Mouse (Mus musculus) testis, adult 2 months (tissue): ENCODE results near the gene Rptn. TPM values are rescaled to one million over a fixed set of nuclear protein-coding genes. Genes with fewer than 3 reads are reported as not detected.

Experiments used
- H3K27ac ChIP-seq: fragments of 200-500 bp; 2 replicates; pipeline ENCODE4 v1.5.1; 2012; ENCODE audit warnings: low read depth, low read length; ENCODE audit not compliant: control insufficient read depth, insufficient read depth
- H3K27me3 ChIP-seq: fragments of 200-500 bp; 2 replicates; pipeline ENCODE4 v1.6.1; 2012; ENCODE audit warnings: mild to moderate bottlenecking, low read length, moderate library complexity; ENCODE audit not compliant: control insufficient read depth, insufficient read depth
- H3K36me3 ChIP-seq: fragments of 200-500 bp; 2 replicates; pipeline ENCODE4 v1.6.1; 2012; ENCODE audit warnings: mild to moderate bottlenecking, low read length; ENCODE audit not compliant: control insufficient read depth, insufficient read depth
- H3K4me1 ChIP-seq: fragments of 200-500 bp; 2 replicates; pipeline ENCODE4 v1.6.1; 2012; ENCODE audit warnings: low read length; ENCODE audit not compliant: control insufficient read depth, insufficient read depth
- H3K4me3 ChIP-seq: fragments of 200-500 bp; 2 replicates; pipeline ENCODE4 v1.5.1; 2012; ENCODE audit warnings: low read depth, mild to moderate bottlenecking, low read length, moderate library complexity, mixed read lengths; ENCODE audit not compliant: control insufficient read depth
- CTCF ChIP-seq: fragments of 200-500 bp; IDR thresholded peaks from 2 replicates; pipeline ENCODE4 v1.5.1; 2012; ENCODE audit warnings: low read depth, mild to moderate bottlenecking, inconsistent platforms, low read length, moderate library complexity; ENCODE audit not compliant: control insufficient read depth, insufficient read depth, insufficient replicate concordance
- POLR2A ChIP-seq: fragments of 200-500 bp; IDR thresholded peaks from 2 replicates; pipeline ENCODE4 v1.6.1; 2012; ENCODE audit warnings: low read depth, mild to moderate bottlenecking, inconsistent platforms, low read length, moderate library complexity; ENCODE audit not compliant: control insufficient read depth
- polyA plus RNA-seq: library from polyadenylated mRNA; depleted of rRNA; stranded (reverse); fragments of >200 nt; gene quantifications from 2 replicates; pipeline ENCODE4 v1.2.3, GENCODE M21; 2012

Rptn gene
- polyA plus RNA-seq, 1 experiment, result not detected

DNA sequence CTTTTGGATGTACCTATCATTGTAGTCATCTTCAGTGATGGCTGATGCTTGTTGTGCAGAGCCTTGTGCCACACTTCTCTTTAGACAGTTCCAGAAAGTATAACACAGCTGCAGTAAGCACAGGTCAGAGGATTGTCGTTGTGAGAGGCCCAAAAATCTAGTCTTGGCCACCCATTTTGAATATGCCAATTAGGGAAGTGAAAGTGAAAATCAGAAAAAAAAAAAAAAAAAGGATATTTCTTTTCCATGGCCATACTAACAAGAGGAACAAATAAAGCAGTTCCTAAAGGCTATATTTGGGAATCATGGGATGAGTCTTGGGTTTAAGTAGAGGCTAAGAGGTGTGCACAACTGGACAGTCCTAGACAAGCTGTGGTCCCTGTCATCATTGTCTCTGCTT lies 18.3 kb upstream of the Rptn start:
- H3K27ac ChIP-seq, result no peak overlapping the region
- no peaks in the 10 kb centered on the region for H3K36me3 ChIP-seq
- no peak overlapping the region for H3K4me3 ChIP-seq
- no peaks in the 10 kb centered on the region for H3K4me1 ChIP-seq
- TF ChIP-seq CTCF, result no peak
- no peak for TF ChIP-seq POLR2A
- H3K27me3 ChIP-seq, result no peaks in the 10 kb centered on the region

DNA sequence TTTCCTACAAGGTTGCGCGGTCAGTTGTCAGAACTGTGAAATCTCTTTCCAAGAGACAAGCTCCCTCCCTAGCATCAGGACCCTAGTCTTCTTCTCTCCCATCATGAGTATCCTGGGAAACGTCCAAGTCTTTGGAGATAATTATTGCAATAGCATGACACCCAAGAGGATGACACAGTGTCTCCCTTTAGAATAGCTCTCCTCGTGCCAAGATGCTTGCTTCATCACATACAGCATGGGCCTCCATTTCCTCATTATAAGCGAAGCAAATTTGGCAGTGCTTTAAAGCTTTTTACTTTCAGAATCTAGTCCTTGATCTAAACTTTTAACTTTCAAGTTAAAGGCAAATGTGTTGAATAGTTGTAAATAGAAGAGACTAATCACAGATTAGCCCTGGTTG lies 17.9 kb upstream of the Rptn start:
- H3K4me1 ChIP-seq, result no peaks in the 10 kb centered on the region
- no peak overlapping the region for H3K27ac ChIP-seq
- H3K36me3 ChIP-seq, result no peaks in the 10 kb centered on the region
- no peaks in the 10 kb centered on the region for H3K27me3 ChIP-seq
- TF ChIP-seq POLR2A (no peak), CTCF (no peak)
- no peak overlapping the region for H3K4me3 ChIP-seq

DNA sequence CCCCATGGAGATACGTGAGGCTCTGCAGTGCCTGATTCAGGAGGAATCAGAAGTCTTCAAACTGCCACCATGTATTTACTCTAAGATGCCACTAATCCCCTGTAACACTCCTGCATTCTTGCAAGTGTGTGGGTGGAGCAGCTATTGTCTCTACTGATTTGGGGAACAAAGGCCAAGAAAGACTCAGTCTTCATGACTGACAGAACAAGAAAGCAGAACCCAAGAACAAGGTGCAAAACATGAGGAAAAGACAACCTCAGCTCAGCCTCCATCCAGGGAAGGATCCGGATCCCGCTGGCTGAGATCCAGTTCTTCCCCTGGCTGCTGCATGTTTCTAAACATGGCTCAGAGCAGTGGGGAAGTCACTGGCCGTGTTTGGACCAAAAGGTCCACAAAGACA lies 15.4 kb upstream of the Rptn start:
- H3K27me3 ChIP-seq, result no peaks in the 10 kb centered on the region
- no peak overlapping the region for H3K4me3 ChIP-seq
- H3K27ac ChIP-seq, result no peak overlapping the region
- H3K4me1 ChIP-seq, result no peaks in the 10 kb centered on the region
- TF ChIP-seq POLR2A (no peak), CTCF (no peak)
- no peaks in the 10 kb centered on the region for H3K36me3 ChIP-seq

DNA sequence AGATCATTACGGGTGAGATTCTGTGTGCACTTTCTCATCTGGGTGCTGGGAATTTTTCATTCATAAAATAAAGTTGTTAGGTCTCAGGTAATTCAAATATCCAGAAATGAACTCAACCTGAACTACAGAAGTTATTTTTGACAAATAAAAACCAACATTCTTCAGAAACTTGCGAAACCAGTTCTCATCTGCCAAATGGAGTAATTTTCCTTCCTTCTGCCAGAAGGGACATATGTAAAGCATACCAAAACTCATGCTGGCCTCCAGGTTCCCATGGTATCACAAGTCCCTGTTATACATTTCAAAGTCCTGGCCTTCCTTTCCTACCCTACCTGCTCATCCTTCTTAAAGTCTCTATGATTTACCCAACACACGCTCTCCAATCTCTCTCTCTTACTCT lies 10.4 kb downstream of the Rptn start:
- Histone ChIP-seq H3K4me3 (no peak overlapping the region), H3K27me3 (no peaks in the 10 kb centered on the region), H3K4me1 (no peaks in the 10 kb centered on the region), H3K36me3 (no peaks in the 10 kb centered on the region), H3K27ac (no peak overlapping the region)
- TF ChIP-seq POLR2A (no peak), CTCF (no peak)

DNA sequence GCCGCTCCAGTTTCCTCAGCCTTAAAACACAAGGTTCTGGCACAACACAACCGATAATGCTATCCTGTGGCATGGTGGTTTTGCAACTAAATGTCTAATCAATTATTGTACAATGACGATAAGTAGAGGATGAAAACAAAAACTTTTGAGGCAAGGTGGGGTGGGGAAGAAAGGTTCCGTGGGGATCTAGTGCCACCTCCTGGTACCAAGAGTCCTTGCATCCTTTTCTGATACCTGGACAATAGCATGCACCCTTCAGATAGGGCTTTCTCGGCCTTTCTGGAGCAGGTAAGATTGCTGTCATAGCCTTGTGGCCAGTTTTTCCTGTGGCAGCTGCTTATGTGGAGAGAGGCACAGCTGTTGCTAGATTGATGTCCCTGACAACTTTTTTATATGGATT lies 13.5 kb downstream of the Rptn start:
- no peak overlapping the region for H3K27ac ChIP-seq
- H3K4me3 ChIP-seq, result no peak overlapping the region
- TF ChIP-seq CTCF, result peak; percentile 40; the same call in 1 of the 2 replicates
- no peak for TF ChIP-seq POLR2A
- H3K4me1 ChIP-seq, result no peaks in the 10 kb centered on the region
- no peaks in the 10 kb centered on the region for H3K27me3 ChIP-seq
- no peaks in the 10 kb centered on the region for H3K36me3 ChIP-seq

DNA sequence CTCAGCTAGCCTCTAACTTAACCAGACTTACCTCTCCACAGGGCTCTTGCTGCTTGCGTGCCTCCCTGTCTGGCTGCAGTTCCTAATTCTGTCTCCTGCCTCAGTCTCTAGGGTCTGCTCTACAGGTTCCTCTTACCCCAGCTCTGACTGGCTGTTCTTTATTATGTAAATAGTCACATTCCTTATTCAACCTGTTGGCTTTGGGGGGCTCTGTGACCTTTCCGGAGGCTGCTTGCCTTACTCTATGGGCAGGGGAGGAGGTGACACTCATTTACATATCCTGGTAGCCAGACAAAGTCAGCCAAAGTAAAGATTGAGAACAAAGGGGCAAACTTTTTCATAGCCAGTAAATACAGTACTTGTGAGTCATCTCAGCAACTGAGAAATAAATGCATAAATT lies 18.4 kb downstream of the Rptn start:
- TF ChIP-seq CTCF (no peak), POLR2A (no peak)
- no peaks in the 10 kb centered on the region for H3K36me3 ChIP-seq
- H3K4me3 ChIP-seq, result no peak overlapping the region
- no peaks in the 10 kb centered on the region for H3K4me1 ChIP-seq
- no peaks in the 10 kb centered on the region for H3K27me3 ChIP-seq
- no peak overlapping the region for H3K27ac ChIP-seq

DNA sequence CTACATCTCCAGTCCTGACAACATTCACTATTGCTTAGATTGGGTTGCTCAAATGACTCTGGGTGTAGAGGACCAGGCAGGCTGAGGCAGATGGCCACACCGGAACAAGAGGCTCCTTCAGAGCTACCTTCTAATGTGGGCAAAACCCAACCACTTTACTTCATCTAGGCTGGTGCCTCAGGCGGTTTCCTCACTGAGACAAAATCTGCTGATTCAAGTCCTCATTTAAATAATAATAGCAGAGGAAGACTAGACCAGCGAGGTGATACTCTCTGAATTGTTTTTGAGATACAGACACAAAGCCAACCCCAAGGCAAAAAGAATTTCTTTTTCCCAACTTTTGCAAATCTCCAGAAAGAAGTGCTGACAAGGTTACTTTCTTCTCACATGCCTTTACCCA lies 38.2 kb downstream of the Rptn start:
- H3K36me3 ChIP-seq, result no peaks in the 10 kb centered on the region
- TF ChIP-seq POLR2A (no peak), CTCF (no peak)
- H3K4me1 ChIP-seq, result no peaks in the 10 kb centered on the region; the same call in 1 of the 2 replicates
- H3K27ac ChIP-seq, result no peak overlapping the region
- H3K27me3 ChIP-seq, result no peaks in the 10 kb centered on the region
- no peak overlapping the region for H3K4me3 ChIP-seq

DNA sequence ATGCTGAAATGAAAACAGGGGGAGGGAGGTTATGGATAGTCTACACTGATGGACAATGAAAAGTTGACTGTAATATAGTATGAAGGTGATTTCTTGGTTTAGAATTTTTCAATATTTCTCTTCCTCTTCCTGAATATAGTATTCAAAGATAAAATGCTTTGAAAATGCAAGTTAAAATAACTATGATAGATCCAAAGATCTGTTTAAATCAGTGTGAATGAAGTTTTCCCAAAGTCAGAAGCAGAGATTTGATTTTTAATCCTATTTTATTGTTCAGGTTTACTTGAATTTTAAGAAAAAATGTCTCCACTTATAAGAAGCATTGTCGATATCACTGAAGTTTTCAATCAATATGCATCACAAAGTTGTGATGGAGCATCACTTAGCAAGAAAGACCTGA lies 48.5 kb downstream of the Rptn start, which contains the start of gene Tchh:
TSS of gene Tchh (plus strand) at position 301 of the 400 bp plus-strand sequence.
- H3K27me3 ChIP-seq, result peaks cover 4% of the 10 kb centered on the region; the same call in 1 of the 2 replicates
- peaks cover 19% of the 10 kb centered on the region for H3K4me1 ChIP-seq
- no peak within 1 kb of the TSS for H3K4me3 ChIP-seq
- TF ChIP-seq CTCF, result no peak
- TF ChIP-seq POLR2A, result no peak
- no peak within 1 kb of the TSS for H3K27ac ChIP-seq
- H3K36me3 ChIP-seq, result no peaks in the 10 kb centered on the region
